Mouse (Mus musculus) skeletal muscle tissue, adult 2 months (tissue): ENCODE data around the gene Amotl1.
"Not testable (repeated sequence)": the region's sequence is repeated elsewhere in the genome, so short reads cannot be mapped to it uniquely, and the experiment has no call there.

Source experiments
- DNase-seq: peaks from one replicate; pipeline ENCODE4 v3.0.0-alpha.2; 2012; ENCODE audit warnings: low read depth, low spot score

The Amotl1 gene

GRCm38 (mm10) chr9:14644956-14645355 lies at the start of gene Amotl1:
TSS of gene Amotl1 (minus strand) at chr9:14645056.
- no peak for DNase-seq

- DNase-seq: no peak
Observed at GRCm38 (mm10) chr9:14689376-14690108, 44.7 kb upstream of the Amotl1 start.

GRCm38 (mm10) chr9:14684363-14684762 lies 39.5 kb upstream of the Amotl1 start:
- DNase-seq: no peak

- DNase-seq: no peak
Observed at GRCm38 (mm10) chr9:14682741-14683140, 37.9 kb upstream of the Amotl1 start.

GRCm38 (mm10) chr9:14680584-14680983 lies 35.7 kb upstream of the Amotl1 start:
- no peak for DNase-seq

GRCm38 (mm10) chr9:14675707-14676691 lies 31.1 kb upstream of the Amotl1 start:
- no peak for DNase-seq

GRCm38 (mm10) chr9:14674506-14674905 lies 29.6 kb upstream of the Amotl1 start:
- no peak for DNase-seq

- no peak for DNase-seq
Observed at GRCm38 (mm10) chr9:14673109-14673508, 28.3 kb upstream of the Amotl1 start.

- DNase-seq: not testable (repeated sequence)
Observed at GRCm38 (mm10) chr9:14671965-14672364, 27.1 kb upstream of the Amotl1 start.

- no peak for DNase-seq
Observed at GRCm38 (mm10) chr9:14668382-14668781, 23.5 kb upstream of the Amotl1 start.

- DNase-seq: peak; percentile 87
Observed at GRCm38 (mm10) chr9:14666071-14666470, 21.2 kb upstream of the Amotl1 start.

GRCm38 (mm10) chr9:14663591-14663990 lies 18.7 kb upstream of the Amotl1 start:
- peak; percentile 80 for DNase-seq

GRCm38 (mm10) chr9:14662876-14663275 lies 18.0 kb upstream of the Amotl1 start:
- peak; percentile 87 for DNase-seq

GRCm38 (mm10) chr9:14662138-14662537 lies 17.3 kb upstream of the Amotl1 start:
- no peak for DNase-seq

- no peak for DNase-seq
Observed at GRCm38 (mm10) chr9:14657926-14658325, 13.1 kb upstream of the Amotl1 start.

- DNase-seq: no peak
Observed at GRCm38 (mm10) chr9:14654010-14654409, 9.2 kb upstream of the Amotl1 start.

GRCm38 (mm10) chr9:14652761-14653160 lies 7.9 kb upstream of the Amotl1 start:
- DNase-seq: peak; percentile 51

GRCm38 (mm10) chr9:14647849-14648248 lies 3.0 kb upstream of the Amotl1 start:
- no peak for DNase-seq

- no peak for DNase-seq
Observed at GRCm38 (mm10) chr9:14646641-14647040, 1.8 kb upstream of the Amotl1 start.

GRCm38 (mm10) chr9:14646061-14646460 lies 1.2 kb upstream of the Amotl1 start:
- DNase-seq: no peak

- no peak for DNase-seq
Observed at GRCm38 (mm10) chr9:14643328-14643727, 1.5 kb downstream of the Amotl1 start.

- peak; percentile 81 for DNase-seq
Observed at GRCm38 (mm10) chr9:14642251-14643021, 2.4 kb downstream of the Amotl1 start.
